Mouse (Mus musculus) intestine, embryonic 16.5 days (tissue): ENCODE measurements around the gene Narfl. TPM values are rescaled to one million over a fixed set of nuclear protein-coding genes. Genes with fewer than 3 reads are reported as not detected.
"Not testable (repeated sequence)": the region's sequence is repeated elsewhere in the genome, so short reads cannot be mapped to it uniquely, and the experiment has no call there.

Source experiments
- ATAC-seq: fragments of 200-750 bp; cut with Nextera tagmentation; 2 replicates; pipeline ENCODE4 v1.8.0; 2017; ENCODE audit warnings: moderate TSS enrichment, moderate library complexity
- H3K27ac ChIP-seq: fragments of 300-500 bp; sonication (generic); 2 replicates; pipeline ENCODE4 v1.5.1; 2014; ENCODE audit warnings: mild to moderate bottlenecking, low read length
- H3K27me3 ChIP-seq: fragments of 300-500 bp; sonication (generic); replicated peaks from 2 replicates; pipeline ENCODE4 v1.6.1; 2014; ENCODE audit warnings: low read length, control low read depth, mixed read lengths; ENCODE audit not compliant: control insufficient read depth, insufficient read depth
- H3K36me3 ChIP-seq: fragments of 300-500 bp; sonication (generic); 2 replicates; pipeline ENCODE4 v1.6.1; 2014; ENCODE audit warnings: low read length, control low read depth; ENCODE audit not compliant: control insufficient read depth, insufficient read depth
- H3K4me1 ChIP-seq: fragments of 300-500 bp; sonication (generic); 2 replicates; pipeline ENCODE4 v1.6.1; 2014; ENCODE audit warnings: low read length, control low read depth, mixed read lengths; ENCODE audit not compliant: control insufficient read depth, insufficient read depth
- H3K4me2 ChIP-seq: fragments of 300-500 bp; sonication (generic); 2 replicates; pipeline ENCODE4 v1.6.1; 2014; ENCODE audit warnings: low read depth, low read length, control low read depth
- H3K4me3 ChIP-seq: fragments of 300-500 bp; sonication (generic); 2 replicates; pipeline ENCODE4 v1.5.1; 2014; ENCODE audit warnings: mild to moderate bottlenecking, low read length
- H3K9ac ChIP-seq: fragments of 300-500 bp; sonication (generic); 2 replicates; pipeline ENCODE4 v1.6.1; 2014; ENCODE audit warnings: low read depth, low read length
- H3K9me3 ChIP-seq: fragments of 300-500 bp; sonication (generic); 2 replicates; pipeline ENCODE4 v1.6.1; 2016; ENCODE audit warnings: low read length, control low read depth; ENCODE audit not compliant: control insufficient read depth
- WGBS: fragments of 180-500 bp; shearing (Covaris S2); extraction: QIAGEN DNeasy Blood & Tissue Kit; methylation state at CpG from one replicate; pipeline ENCODE4 v1.1.7; 2014; 5-methylcytosine and 5-hydroxymethylcytosine counted together
- polyA plus RNA-seq: library from polyadenylated mRNA; unstranded; fragments of >200 nt; fragmentation: Nextera tagmentation; extraction: Ambion mirVana; gene quantifications from 2 replicates; pipeline ENCODE4 v1.2.1, GENCODE M21; 2015

Narfl gene
- polyA plus RNA-seq, 1 experiment from 2014 or later: 34.6 TPM

DNA sequence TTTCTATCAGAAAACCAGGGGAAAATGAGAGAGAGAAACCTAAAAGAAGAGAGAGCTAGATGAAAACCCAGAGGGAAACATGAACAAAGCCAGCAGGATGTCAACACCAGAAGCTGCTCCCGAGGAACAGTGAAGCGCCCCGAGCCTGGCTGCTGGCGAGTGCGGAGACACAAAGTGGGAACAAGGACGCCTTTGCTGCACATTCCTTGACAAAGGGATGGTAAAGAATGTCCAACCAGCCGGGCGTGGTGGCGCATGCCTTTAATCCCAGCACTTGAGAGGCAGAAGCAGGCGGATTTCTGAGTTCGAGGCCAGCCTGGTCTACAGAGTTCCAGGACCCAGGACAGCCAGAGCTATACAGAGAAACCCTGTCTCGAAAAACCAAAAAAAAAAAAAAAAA, 32.1 kb upstream of the Narfl start:
- not testable (repeated sequence) for H3K9ac ChIP-seq, H3K27ac ChIP-seq, H3K4me1 ChIP-seq, H3K9me3 ChIP-seq, ATAC-seq, H3K36me3 ChIP-seq, H3K4me3 ChIP-seq, H3K4me2 ChIP-seq, H3K27me3 ChIP-seq
- 76% methylated on average over 12 of the region's 12 CpGs for WGBS

DNA sequence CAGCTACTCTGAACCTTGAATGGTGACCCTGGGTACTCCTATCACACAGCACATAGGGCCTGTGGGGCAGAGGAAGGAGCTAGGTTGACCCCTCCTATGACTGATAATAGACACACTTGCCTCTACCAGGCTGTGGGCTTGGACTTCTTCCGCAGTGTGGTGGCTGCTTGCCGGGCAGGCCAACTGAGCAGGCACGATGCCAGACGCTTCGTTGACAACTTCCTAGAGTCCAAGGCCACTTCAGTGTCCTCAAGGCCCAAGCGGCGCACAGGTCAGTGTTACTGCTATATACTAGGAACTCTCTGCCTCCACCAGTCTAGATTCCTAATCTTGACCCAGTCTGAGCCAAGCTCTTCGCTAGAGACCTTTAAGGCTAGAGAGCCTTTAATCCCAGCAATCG, 29.7 kb upstream of the Narfl start:
- whole genome bisulfite sequencing: 90% methylated on average over 9 of the region's 9 CpGs
- Histone ChIP-seq H3K4me1 (no peaks in the 10 kb centered on the region), H3K4me3 (no peak overlapping the region), H3K27me3 (no peaks in the 10 kb centered on the region), H3K4me2 (no peak overlapping the region), H3K36me3 (no peaks in the 10 kb centered on the region), H3K9ac (no peak overlapping the region), H3K27ac (no peak overlapping the region), H3K9me3 (no peaks in the 10 kb centered on the region)
- no peak for ATAC-seq

DNA sequence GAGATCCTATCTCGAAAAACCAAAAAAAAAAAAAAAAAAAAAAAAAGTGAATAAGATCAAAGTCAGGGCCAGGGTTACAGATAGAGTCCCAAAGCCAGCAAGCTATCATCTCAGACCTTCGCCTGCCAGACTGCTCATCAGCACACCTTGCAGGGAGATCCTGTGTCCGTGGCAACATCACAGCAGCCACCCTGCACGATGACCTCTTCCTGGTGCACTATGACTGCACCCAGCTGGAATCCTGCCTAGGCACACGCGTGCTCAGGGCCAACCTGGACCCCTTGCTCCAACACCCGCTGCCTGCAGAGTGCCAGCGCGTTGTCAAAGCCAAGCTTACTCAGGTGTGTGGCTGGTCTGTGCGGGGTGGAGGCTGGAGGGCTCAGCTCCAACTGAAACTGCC, 29.3 kb upstream of the Narfl start:
- Histone ChIP-seq H3K27me3 (no peaks in the 10 kb centered on the region), H3K36me3 (no peaks in the 10 kb centered on the region), H3K27ac (no peak overlapping the region), H3K9me3 (no peaks in the 10 kb centered on the region), H3K4me1 (no peaks in the 10 kb centered on the region), H3K4me2 (no peak overlapping the region), H3K4me3 (no peak overlapping the region), H3K9ac (no peak overlapping the region)
- no peak for ATAC-seq
- 76% methylated on average over 10 of the region's 10 CpGs for WGBS

DNA sequence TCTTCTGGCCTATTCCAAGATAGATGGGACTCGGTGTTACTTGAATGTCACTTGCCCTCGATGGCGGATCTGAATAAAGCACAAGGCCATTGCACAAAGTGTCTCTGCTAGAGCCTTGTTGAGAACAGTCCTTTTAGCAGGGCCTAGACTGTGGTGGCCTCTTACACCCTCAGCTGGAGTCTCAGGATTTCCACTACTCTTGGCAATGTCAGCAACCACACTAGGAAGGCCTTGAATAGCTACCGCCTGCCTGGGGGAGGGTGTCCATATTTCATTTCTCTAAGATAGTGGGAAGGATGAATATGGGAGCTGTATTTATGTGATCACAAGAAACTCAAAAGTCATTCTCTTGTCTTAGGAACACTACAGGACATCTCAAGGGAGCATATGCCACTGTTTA, 25.3 kb upstream of the Narfl start:
- H3K9me3 ChIP-seq: no peaks in the 10 kb centered on the region
- H3K27ac ChIP-seq: no peak overlapping the region
- no peak overlapping the region for H3K4me2 ChIP-seq
- no peak for ATAC-seq
- no peak overlapping the region for H3K4me3 ChIP-seq
- no peaks in the 10 kb centered on the region for H3K36me3 ChIP-seq
- no peak overlapping the region for H3K9ac ChIP-seq
- peaks cover 3% of the 10 kb centered on the region; the same call in 1 of the 2 replicates for H3K4me1 ChIP-seq
- 90% methylated on average over 4 of the region's 4 CpGs for WGBS
- no peaks in the 10 kb centered on the region for H3K27me3 ChIP-seq

DNA sequence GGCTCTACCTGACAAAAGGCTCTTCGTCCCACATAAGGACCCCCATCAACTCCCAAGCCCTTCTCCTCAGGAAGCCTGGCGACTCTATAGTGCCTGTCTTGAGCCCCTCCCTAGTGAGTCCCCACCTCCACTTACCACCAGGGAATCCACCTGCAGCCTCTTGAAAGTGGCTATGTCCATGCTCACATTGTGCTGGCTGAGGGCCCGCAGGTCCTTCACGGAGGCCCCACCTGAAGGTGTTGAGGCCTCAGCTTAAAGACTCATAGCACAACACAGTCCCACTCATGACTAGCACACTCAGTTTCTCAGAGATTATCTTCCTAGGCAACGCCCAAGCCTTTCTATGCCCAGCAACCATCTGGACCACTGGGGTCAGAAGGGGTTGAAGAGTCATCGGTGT, 24.3 kb upstream of the Narfl start:
- H3K27me3 ChIP-seq: no peaks in the 10 kb centered on the region
- peaks cover 3% of the 10 kb centered on the region; the same call in 1 of the 2 replicates for H3K4me1 ChIP-seq
- H3K27ac ChIP-seq: no peak overlapping the region
- ATAC-seq: no peak
- 84% methylated on average over 6 of the region's 6 CpGs for WGBS
- no peaks in the 10 kb centered on the region for H3K36me3 ChIP-seq
- no peak overlapping the region for H3K4me2 ChIP-seq
- H3K4me3 ChIP-seq: no peak overlapping the region
- H3K9me3 ChIP-seq: no peaks in the 10 kb centered on the region
- H3K9ac ChIP-seq: no peak overlapping the region

DNA sequence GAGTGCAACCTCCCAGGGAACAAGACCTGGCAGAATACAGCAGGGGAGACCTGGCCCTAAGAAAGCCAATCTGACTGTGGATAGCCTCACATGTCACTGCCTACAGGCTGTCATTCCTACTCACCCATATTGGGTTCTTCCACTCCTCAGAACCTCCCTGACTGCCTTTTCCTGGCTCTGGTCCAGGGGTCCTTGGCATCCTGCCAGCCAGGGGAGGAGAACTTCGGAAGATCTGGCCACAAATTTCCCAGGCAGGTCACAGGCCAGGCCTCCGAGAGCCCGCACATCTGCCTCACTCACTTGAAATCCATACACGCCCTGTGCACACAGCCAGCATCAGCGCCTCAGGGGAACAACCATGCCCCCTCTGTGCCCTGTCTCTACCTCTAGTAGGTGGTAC, 22.1 kb upstream of the Narfl start:
- no peak overlapping the region for H3K27ac ChIP-seq
- no peak for ATAC-seq
- no peak overlapping the region for H3K4me3 ChIP-seq
- whole genome bisulfite sequencing: 32% methylated on average over 5 of the region's 5 CpGs
- no peaks in the 10 kb centered on the region for H3K36me3 ChIP-seq
- H3K4me2 ChIP-seq: no peak overlapping the region
- no peaks in the 10 kb centered on the region for H3K27me3 ChIP-seq
- peaks cover 6% of the 10 kb centered on the region; the same call in 1 of the 2 replicates for H3K4me1 ChIP-seq
- H3K9me3 ChIP-seq: no peaks in the 10 kb centered on the region
- no peak overlapping the region; the same call in 1 of the 2 replicates for H3K9ac ChIP-seq

DNA sequence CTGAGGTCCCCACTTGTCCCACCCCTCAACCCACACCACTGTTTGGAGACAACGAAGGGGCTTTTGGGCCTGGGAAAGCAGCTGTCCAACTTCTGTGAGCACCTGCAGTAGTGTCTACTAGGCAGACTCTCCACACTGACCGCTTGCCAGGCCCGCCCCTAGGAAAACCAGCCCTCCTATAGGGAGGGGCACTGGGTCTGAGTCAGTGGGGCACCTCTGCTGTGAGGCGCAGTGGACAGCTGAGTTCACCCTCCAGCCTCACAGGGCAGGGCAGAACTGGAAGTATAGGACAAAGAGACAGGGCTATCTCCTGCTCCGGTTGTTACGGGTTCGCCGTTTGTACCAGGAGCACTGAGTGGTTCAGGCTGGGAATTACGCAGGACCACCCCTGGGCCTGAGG, 19.3 kb upstream of the Narfl start, which contains the start of gene Msln:
Msln (minus strand) TSS at position 138 of the 400 bp plus-strand sequence.
- no peak within 1 kb of the TSS for H3K27ac ChIP-seq
- no peak within 1 kb of the TSS for H3K4me2 ChIP-seq
- no peak within 1 kb of the TSS for H3K9ac ChIP-seq

DNA sequence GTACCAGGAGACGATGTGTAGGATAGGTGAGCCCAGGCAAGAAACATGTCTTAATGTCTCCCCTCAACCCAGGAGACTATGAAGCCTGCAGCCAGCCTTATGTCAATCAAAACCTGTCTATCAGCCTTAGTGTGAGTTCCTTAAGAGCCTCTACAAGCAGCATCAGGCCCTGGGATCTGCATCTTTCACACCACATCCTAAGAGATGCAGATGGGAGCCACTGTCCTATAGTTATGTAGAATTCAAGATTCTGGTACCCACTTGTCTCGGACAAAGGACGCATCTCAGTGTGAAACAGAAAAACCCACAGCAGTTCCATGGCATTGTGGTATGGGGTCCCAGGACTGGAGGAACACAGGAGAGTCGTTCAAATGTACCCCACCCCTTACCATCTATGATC, 18.5 kb upstream of the Narfl start:
- 82% methylated on average over 4 of the region's 4 CpGs for WGBS
- H3K4me1 ChIP-seq: peaks cover 6% of the 10 kb centered on the region; the same call in 1 of the 2 replicates
- H3K4me2 ChIP-seq: no peak overlapping the region
- H3K27ac ChIP-seq: no peak overlapping the region
- no peaks in the 10 kb centered on the region for H3K9me3 ChIP-seq
- no peak overlapping the region for H3K9ac ChIP-seq
- no peak for ATAC-seq
- H3K4me3 ChIP-seq: no peak overlapping the region
- no peaks in the 10 kb centered on the region for H3K36me3 ChIP-seq
- H3K27me3 ChIP-seq: no peaks in the 10 kb centered on the region

More for the DNA sequence above, 19.3 kb upstream of the Narfl start, which contains the start of gene Msln:
- Histone ChIP-seq H3K27me3 (no peaks in the 10 kb centered on the region), H3K36me3 (no peaks in the 10 kb centered on the region), H3K4me3 (no peak within 1 kb of the TSS), H3K9me3 (no peaks in the 10 kb centered on the region), H3K4me1 (peaks cover 6% of the 10 kb centered on the region; the same call in 1 of the 2 replicates)
- ATAC-seq: no peak; the same call in 1 of the 2 replicates
- 76% methylated on average over 9 of the region's 9 CpGs for WGBS

DNA sequence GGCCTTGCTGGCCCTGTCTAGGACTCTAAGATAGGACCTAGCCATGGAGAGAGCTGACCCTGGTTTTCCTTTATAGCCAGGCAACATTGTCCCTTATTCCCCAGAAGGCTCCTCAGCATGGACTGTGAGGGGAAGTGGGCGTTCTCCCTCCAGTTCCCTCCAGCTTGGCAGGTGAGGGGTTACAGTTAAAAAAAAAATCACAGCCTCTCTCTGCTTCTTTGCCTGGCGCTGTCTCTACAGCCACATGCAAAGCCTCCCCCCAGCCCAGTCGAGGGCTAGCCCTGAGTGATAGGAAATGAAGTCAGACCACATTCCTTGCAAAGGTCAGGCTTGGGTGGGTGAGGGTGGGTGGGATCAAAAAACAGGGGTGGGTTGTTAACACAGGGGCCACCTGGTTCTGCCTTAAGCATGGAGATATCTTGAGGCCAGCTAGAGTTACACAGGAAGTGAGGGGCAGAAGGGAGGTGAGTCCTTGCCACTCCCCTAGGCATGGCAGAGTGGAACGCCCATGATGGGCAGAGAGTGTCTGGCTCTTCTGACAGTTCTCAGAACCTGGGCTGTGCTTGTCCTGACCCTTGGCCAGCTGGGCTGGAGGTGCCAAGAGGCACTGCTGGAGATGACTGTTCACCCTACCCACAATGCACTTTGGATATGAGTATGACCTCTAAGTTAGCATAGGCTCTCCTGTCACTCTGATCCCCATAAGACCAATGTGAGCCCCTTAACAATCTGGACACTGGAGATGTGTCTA, 17.8 kb upstream of the Narfl start:
- peaks cover 6% of the 10 kb centered on the region; the same call in 1 of the 2 replicates for H3K4me1 ChIP-seq
- H3K36me3 ChIP-seq: no peaks in the 10 kb centered on the region
- ATAC-seq: peak; percentile 70
- H3K4me3 ChIP-seq: no peak overlapping the region
- WGBS: 29% methylated on average over 4 of the region's 4 CpGs
- no peak overlapping the region for H3K4me2 ChIP-seq
- H3K27ac ChIP-seq: no peak overlapping the region
- no peaks in the 10 kb centered on the region for H3K9me3 ChIP-seq
- no peak overlapping the region for H3K9ac ChIP-seq
- H3K27me3 ChIP-seq: no peaks in the 10 kb centered on the region
